Mouse (Mus musculus): ENCODE data around the gene Dpysl5.

Gene Dpysl5

GRCm38 (mm10) chr5:30824124-30824988 is 113.0 kb downstream of the Dpysl5 start:
- DNase-seq, result no peak

- peak; percentile 35 to 42 for DNase-seq
Measured at GRCm38 (mm10) chr5:30825166-30825565, 113.8 kb downstream of the Dpysl5 start.

GRCm38 (mm10) chr5:30825821-30826220 is 114.5 kb downstream of the Dpysl5 start:
- peak; percentile 77 to 83 for DNase-seq

GRCm38 (mm10) chr5:30833416-30833815 is 122.1 kb downstream of the Dpysl5 start:
- no peak for DNase-seq

- DNase-seq, result no peak
Measured at GRCm38 (mm10) chr5:30839731-30840130, 128.4 kb downstream of the Dpysl5 start.

GRCm38 (mm10) chr5:30841896-30842295 is 130.5 kb downstream of the Dpysl5 start:
- no peak for DNase-seq

All from cerebellum, postnatal 25 days (tissue).